Mouse (Mus musculus): ENCODE data around the gene Mmachc. TPM values are rescaled to one million over a fixed set of nuclear protein-coding genes. Genes with fewer than 3 reads are reported as not detected.

The Mmachc gene
- polyA plus RNA-seq, 1 experiment from 2014 or later: 23.0 TPM

GRCm38 (mm10) chr4:116720343-116721097, 12.3 kb upstream of the Mmachc start, which contains the start of gene Tesk2:
TSS of gene Tesk2 (plus strand) at chr4:116720948.
- Histone ChIP-seq H3K9ac (peak within 1 kb of the TSS; percentile 76), H3K4me1 (replicated peaks) (0 out of 2 replicates have a peak, but pooled peaks cover 2% of the 10 kb centered on the region), H3K9me3 (no peaks in the 10 kb centered on the region), H3K4me2 (replicated peaks) (peak within 1 kb of the TSS; percentile 88), H3K27me3 (replicated peaks) (no peaks in the 10 kb centered on the region), H3K27ac (peak within 1 kb of the TSS; percentile 83), H3K36me3 (no peaks in the 10 kb centered on the region), H3K4me3 (replicated peaks) (peak within 1 kb of the TSS; percentile 73)
- peak; percentile 98 for ATAC-seq
- under 1% methylated on average over 34 of the region's 34 CpGs for WGBS

GRCm38 (mm10) chr4:116719396-116719795, 11.2 kb upstream of the Mmachc start:
- Histone ChIP-seq H3K4me1 (replicated peaks) (0 out of 2 replicates have a peak, but pooled peaks cover 2% of the 10 kb centered on the region), H3K9me3 (no peaks in the 10 kb centered on the region), H3K4me3 (replicated peaks) (no peak overlapping the region), H3K4me2 (replicated peaks) (no peak overlapping the region), H3K27me3 (replicated peaks) (no peaks in the 10 kb centered on the region), H3K36me3 (no peaks in the 10 kb centered on the region), H3K9ac (no peak overlapping the region), H3K27ac (no peak overlapping the region)
- 16% methylated on average over 3 of the region's 3 CpGs for WGBS
- ATAC-seq: no peak

GRCm38 (mm10) chr4:116712536-116712935, 4.3 kb upstream of the Mmachc start:
- 92% methylated on average over 1 of the region's 1 CpGs for WGBS
- no peak for ATAC-seq
- no peaks in the 10 kb centered on the region for H3K36me3 ChIP-seq

GRCm38 (mm10) chr4:116710154-116710553, 1.9 kb upstream of the Mmachc start:
- no peak overlapping the region for H3K4me2 ChIP-seq (replicated peaks)
- H3K9me3 ChIP-seq: no peaks in the 10 kb centered on the region
- H3K27me3 ChIP-seq (replicated peaks): no peaks in the 10 kb centered on the region
- 94% methylated on average over 2 of the region's 2 CpGs for WGBS
- H3K4me1 ChIP-seq (replicated peaks): peaks cover 8% of the 10 kb centered on the region
- no peak for ATAC-seq
- H3K4me3 ChIP-seq (replicated peaks): no peak overlapping the region
- no peaks in the 10 kb centered on the region for H3K36me3 ChIP-seq
- no peak overlapping the region for H3K9ac ChIP-seq
- no peak overlapping the region for H3K27ac ChIP-seq

More at GRCm38 (mm10) chr4:116712536-116712935, 4.3 kb upstream of the Mmachc start:
- peaks cover 8% of the 10 kb centered on the region for H3K4me1 ChIP-seq (replicated peaks)
- no peak overlapping the region for H3K9ac ChIP-seq
- H3K27me3 ChIP-seq (replicated peaks): no peaks in the 10 kb centered on the region
- no peak overlapping the region for H3K4me2 ChIP-seq (replicated peaks)
- H3K4me3 ChIP-seq (replicated peaks): no peak overlapping the region
- H3K9me3 ChIP-seq: no peaks in the 10 kb centered on the region
- H3K27ac ChIP-seq: no peak overlapping the region

GRCm38 (mm10) chr4:116708791-116709390, 685 bp upstream of the Mmachc start:
- H3K4me3 ChIP-seq (replicated peaks): peak overlapping the region; percentile 63
- H3K4me2 ChIP-seq (replicated peaks): peak overlapping the region; percentile 85
- peaks cover 8% of the 10 kb centered on the region for H3K4me1 ChIP-seq (replicated peaks)
- H3K9me3 ChIP-seq: no peaks in the 10 kb centered on the region
- ATAC-seq: peak; percentile 19
- H3K36me3 ChIP-seq: no peaks in the 10 kb centered on the region
- peak overlapping the region; percentile 64 for H3K9ac ChIP-seq
- no peaks in the 10 kb centered on the region for H3K27me3 ChIP-seq (replicated peaks)
- 5% methylated on average over 9 of the region's 9 CpGs for WGBS
- no peak overlapping the region for H3K27ac ChIP-seq

GRCm38 (mm10) chr4:116707666-116708065, 540 bp downstream of the Mmachc start:
- Histone ChIP-seq H3K4me2 (replicated peaks) (peak overlapping the region; percentile 85), H3K36me3 (peaks cover 4% of the 10 kb centered on the region; the same call in 1 of the 2 replicates), H3K9me3 (no peaks in the 10 kb centered on the region), H3K4me1 (replicated peaks) (peaks cover 8% of the 10 kb centered on the region), H3K9ac (peak overlapping the region; percentile 60), H3K4me3 (replicated peaks) (peak overlapping the region; percentile 63), H3K27me3 (replicated peaks) (no peaks in the 10 kb centered on the region), H3K27ac (no peak overlapping the region)
- ATAC-seq: peak; percentile 5; the same call in 1 of the 2 replicates
- WGBS: 10% methylated on average over 9 of the region's 9 CpGs

- Histone ChIP-seq H3K4me1 (replicated peaks) (0 out of 2 replicates have a peak, but pooled peaks cover under 1% of the 10 kb centered on the region), H3K9ac (no peak overlapping the region), H3K27me3 (replicated peaks) (no peaks in the 10 kb centered on the region), H3K36me3 (peaks cover 18% of the 10 kb centered on the region; the same call in 1 of the 2 replicates), H3K4me2 (replicated peaks) (no peak overlapping the region), H3K4me3 (replicated peaks) (no peak overlapping the region), H3K9me3 (no peaks in the 10 kb centered on the region), H3K27ac (no peak overlapping the region)
- WGBS: 38% methylated on average over 6 of the region's 6 CpGs
- no peak for ATAC-seq
These were observed 4.4 kb downstream of the Mmachc start for GRCm38 (mm10) chr4:116703804-116704203.

- 69% methylated on average over 1 of the region's 1 CpGs for WGBS
- 0 out of 2 replicates have a peak, but pooled peaks have one; percentile 34 for ATAC-seq
- peaks cover 23% of the 10 kb centered on the region; the same call in 1 of the 2 replicates for H3K36me3 ChIP-seq
These were observed 7.2 kb downstream of the Mmachc start for GRCm38 (mm10) chr4:116700964-116701363.

GRCm38 (mm10) chr4:116698693-116699342, 9.4 kb downstream of the Mmachc start:
- no peak overlapping the region for H3K27ac ChIP-seq
- H3K9ac ChIP-seq: no peak overlapping the region
- WGBS: 73% methylated on average over 2 of the region's 2 CpGs
- H3K4me2 ChIP-seq (replicated peaks): no peak overlapping the region
- peaks cover 33% of the 10 kb centered on the region for H3K36me3 ChIP-seq
- no peak overlapping the region for H3K4me3 ChIP-seq (replicated peaks)
- no peaks in the 10 kb centered on the region for H3K4me1 ChIP-seq (replicated peaks)
- ATAC-seq: no peak
- no peaks in the 10 kb centered on the region for H3K27me3 ChIP-seq (replicated peaks)
- no peaks in the 10 kb centered on the region for H3K9me3 ChIP-seq

More at GRCm38 (mm10) chr4:116700964-116701363, 7.2 kb downstream of the Mmachc start:
- Histone ChIP-seq H3K27me3 (replicated peaks) (no peaks in the 10 kb centered on the region), H3K4me2 (replicated peaks) (no peak overlapping the region), H3K4me3 (replicated peaks) (no peak overlapping the region), H3K4me1 (replicated peaks) (no peaks in the 10 kb centered on the region), H3K9ac (no peak overlapping the region), H3K27ac (no peak overlapping the region), H3K9me3 (no peaks in the 10 kb centered on the region)

- peaks cover 20% of the 10 kb centered on the region for H3K36me3 ChIP-seq
- H3K27me3 ChIP-seq (replicated peaks): no peaks in the 10 kb centered on the region
- H3K4me2 ChIP-seq (replicated peaks): no peak overlapping the region
- H3K9ac ChIP-seq: no peak overlapping the region
- ATAC-seq: no peak
- H3K9me3 ChIP-seq: no peaks in the 10 kb centered on the region
- H3K27ac ChIP-seq: no peak overlapping the region
- WGBS: 74% methylated on average over 2 of the region's 2 CpGs
- H3K4me3 ChIP-seq (replicated peaks): no peak overlapping the region
- peaks cover 3% of the 10 kb centered on the region; the same call in 1 of the 2 replicates for H3K4me1 ChIP-seq (replicated peaks)
These were observed 14.4 kb downstream of the Mmachc start for GRCm38 (mm10) chr4:116693785-116694184.

- H3K27ac ChIP-seq: no peak overlapping the region
- peaks cover 19% of the 10 kb centered on the region for H3K36me3 ChIP-seq
- 85% methylated on average over 2 of the region's 2 CpGs for WGBS
- no peak for ATAC-seq
- H3K9ac ChIP-seq: no peak overlapping the region
- H3K4me3 ChIP-seq (replicated peaks): no peak overlapping the region
- H3K9me3 ChIP-seq: no peaks in the 10 kb centered on the region
- H3K4me1 ChIP-seq (replicated peaks): peaks cover 6% of the 10 kb centered on the region; the same call in 1 of the 2 replicates
- H3K27me3 ChIP-seq (replicated peaks): no peaks in the 10 kb centered on the region
- H3K4me2 ChIP-seq (replicated peaks): no peak overlapping the region
These were observed 16.1 kb downstream of the Mmachc start for GRCm38 (mm10) chr4:116692146-116692545.

GRCm38 (mm10) chr4:116689309-116689876, 18.8 kb downstream of the Mmachc start:
- Histone ChIP-seq H3K4me1 (replicated peaks) (peaks cover 16% of the 10 kb centered on the region), H3K4me2 (replicated peaks) (no peak overlapping the region), H3K27me3 (replicated peaks) (no peaks in the 10 kb centered on the region), H3K36me3 (peaks cover 9% of the 10 kb centered on the region), H3K4me3 (replicated peaks) (no peak overlapping the region), H3K9me3 (no peaks in the 10 kb centered on the region), H3K9ac (no peak overlapping the region), H3K27ac (no peak overlapping the region)
- ATAC-seq: no peak
- 87% methylated on average over 4 of the region's 4 CpGs for WGBS
